Mouse (Mus musculus): Measurements from ENCODE around the gene Mrc1. TPM values are rescaled to one million over a fixed set of nuclear protein-coding genes. Genes with fewer than 3 reads are reported as not detected.

Mrc1 gene
- polyA plus RNA-seq (2015; fragmentation: Illumina TruSeq; extraction: RNeasy Lipid Tissue Mini Kit (QIAGEN cat#74804); ENCODE audit: insufficient read depth, low replicate concordance), result 85.0 TPM

DNA sequence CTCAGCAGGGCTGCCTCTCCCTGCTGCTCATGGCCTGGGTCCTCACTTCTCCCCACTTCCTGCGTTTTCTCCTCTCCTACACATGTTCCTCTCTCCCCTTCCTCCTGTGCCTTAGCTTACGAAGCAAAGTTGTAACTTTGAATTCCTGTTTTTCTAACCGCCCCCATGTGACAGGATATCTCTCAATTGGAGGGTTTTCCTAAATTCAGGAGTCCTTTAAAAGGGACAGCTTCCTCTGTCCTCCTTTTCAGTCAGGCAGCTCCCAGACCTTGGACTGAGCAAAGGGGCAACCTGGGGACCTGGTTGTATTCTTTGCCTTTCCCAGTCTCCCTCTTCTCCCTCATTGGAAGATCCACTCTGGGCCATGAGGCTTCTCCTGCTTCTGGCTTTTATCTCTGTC is at the start of gene Mrc1:
Mrc1 (plus strand) TSS at position 244 of the 400 bp plus-strand sequence.

Other genes with a start within 250 kb of the Mrc1 start
- gene Hacd1, start 173.3 kb upstream of the Mrc1 start, polyA plus RNA-seq (2015; fragmentation: Illumina TruSeq; extraction: RNeasy Lipid Tissue Mini Kit (QIAGEN cat#74804); ENCODE audit: insufficient read depth, low replicate concordance), result 3.8 TPM
- gene Stam, start 155.3 kb upstream of the Mrc1 start, polyA plus RNA-seq (2015; fragmentation: Illumina TruSeq; extraction: RNeasy Lipid Tissue Mini Kit (QIAGEN cat#74804); ENCODE audit: insufficient read depth, low replicate concordance), result 35.2 TPM
- gene Tmem236, start 54.9 kb upstream of the Mrc1 start, polyA plus RNA-seq (2015; fragmentation: Illumina TruSeq; extraction: RNeasy Lipid Tissue Mini Kit (QIAGEN cat#74804); ENCODE audit: insufficient read depth, low replicate concordance), result 0.08 TPM
- 0.30 TPM for gene Slc39a12, start 158.9 kb downstream of the Mrc1 start, polyA plus RNA-seq (2015; fragmentation: Illumina TruSeq; extraction: RNeasy Lipid Tissue Mini Kit (QIAGEN cat#74804); ENCODE audit: insufficient read depth, low replicate concordance)